Mouse (Mus musculus): ENCODE measurements around the gene Clec4b2.
"Not testable (repeated sequence)": the region's sequence is repeated elsewhere in the genome, so short reads cannot be mapped to it uniquely, and the experiment has no call there.

- TF ChIP-seq CTCF, EP300 (IDR thresholded peaks at IDR 0.05; ENCODE audit: low read depth): not testable (repeated sequence)
These were observed 76.2 kb downstream of the Clec4b2 start for GRCm38 (mm10) chr6:123248862-123249261.

Data from heart, postnatal 0 days (tissue).